ENCODE assay signal across 8 mouse cellular contexts in genomic region chr11:93471573-93472179, GRCm38 (mm10).
A peak's percentile ranks its signal among the peaks of the same experiment; 100 is the strongest.
DNase-seq lines count a peak whose midpoint lies in the region; ATAC-seq and TF ChIP-seq lines count a peak whose summit lies in the region.

No protein-coding gene starts in this region.

- 0 out of 2 replicates have a peak, but pooled peaks have one; percentile 57 for ATAC-seq in limb, embryonic 11.5 days (ENCODE audit: insufficient number of reproducible peaks, low FRiP score, low TSS enrichment, low read depth)
- ATAC-seq in neural tube, embryonic 12.5 days (ENCODE audit: low FRiP score, low read depth): peak; percentile 50

- WGBS in thymus, adult 2 months: 55% methylated on average over 10 of the region's 10 CpGs
- 49% methylated on average over 10 of the region's 10 CpGs for WGBS in limb, embryonic 11.5 days
- 46% methylated on average over 10 of the region's 10 CpGs for WGBS in neural tube, embryonic 12.5 days

- H3K4me2 ChIP-seq in limb, embryonic 11.5 days (ENCODE audit: low read depth, severe bottlenecking): no peak overlapping the region
- no peak overlapping the region for H3K4me2 ChIP-seq in neural tube, embryonic 12.5 days (replicated peaks)

- H3K9ac ChIP-seq in limb, embryonic 11.5 days (ENCODE audit: low read length): no peak overlapping the region
- H3K9ac ChIP-seq in neural tube, embryonic 12.5 days: no peak overlapping the region

- no peak overlapping the region for H3K4me3 ChIP-seq in thymus, adult 2 months (ENCODE audit: control insufficient read depth, insufficient read depth, low read length)
- H3K4me3 ChIP-seq in limb, embryonic 11.5 days (ENCODE audit: low read depth, low read length): no peak overlapping the region
- no peak overlapping the region for H3K4me3 ChIP-seq in neural tube, embryonic 12.5 days

- intact Hi-C loops in gastrocnemius, postnatal 36 days (cut with DNase I): no loop called here

- no peak overlapping the region for H3K27ac ChIP-seq in thymus, adult 2 months (ENCODE audit: control insufficient read depth, insufficient read depth, low read length)
- H3K27ac ChIP-seq in limb, embryonic 11.5 days (replicated peaks; ENCODE audit: low read depth, low read length): no peak overlapping the region
- no peak overlapping the region for H3K27ac ChIP-seq in neural tube, embryonic 12.5 days

- H3K36me3 ChIP-seq in thymus, adult 2 months (ENCODE audit: control insufficient read depth, insufficient read depth, low read length): no peaks in the 10 kb centered on the region
- H3K36me3 ChIP-seq in limb, embryonic 11.5 days (ENCODE audit: control insufficient read depth, insufficient read depth, low read length): no peaks in the 10 kb centered on the region
- no peaks in the 10 kb centered on the region for H3K36me3 ChIP-seq in neural tube, embryonic 12.5 days

- no peak for TF ChIP-seq CTCF in thymus, adult 2 months (IDR thresholded peaks at IDR 0.05; ENCODE audit: borderline replicate concordance, control insufficient read depth, extremely low read depth, insufficient read depth, low read length, poor library complexity)

- no peaks in the 10 kb centered on the region for H3K27me3 ChIP-seq in thymus, adult 2 months (ENCODE audit: control insufficient read depth, insufficient read depth, low read length)
- no peaks in the 10 kb centered on the region for H3K27me3 ChIP-seq in limb, embryonic 11.5 days (ENCODE audit: control insufficient read depth, insufficient read depth, low read length)
- no peaks in the 10 kb centered on the region for H3K27me3 ChIP-seq in neural tube, embryonic 12.5 days (replicated peaks)

- no peaks in the 10 kb centered on the region for H3K4me1 ChIP-seq in thymus, adult 2 months (replicated peaks; ENCODE audit: control insufficient read depth, insufficient read depth, low read length)
- H3K4me1 ChIP-seq in limb, embryonic 11.5 days (ENCODE audit: control insufficient read depth, insufficient read depth, low read length): no peaks in the 10 kb centered on the region
- H3K4me1 ChIP-seq in neural tube, embryonic 12.5 days: no peaks in the 10 kb centered on the region

- TF ChIP-seq POLR2A in thymus, adult 2 months (IDR thresholded peaks at IDR 0.05; ENCODE audit: control insufficient read depth, extremely low read depth, insufficient read depth, low read length, poor library complexity): no peak

- peak; percentile 12 for DNase-seq in thymus, adult 2 months
- no peak for DNase-seq in thymus, adult 18-20 months
- peak; percentile 88 for DNase-seq in embryo, embryonic 10.5 days (ENCODE audit: low spot score)
- DNase-seq in gastrocnemius, postnatal 36 days: peak; percentile 9 to 15
- peak; percentile 50 for DNase-seq in kidney, adult 9 months
- DNase-seq in limb, embryonic 11.5 days (ENCODE audit: low spot score): peak; percentile 78
- peak; percentile 9 for DNase-seq in thymus, postnatal 14 days

- no peaks in the 10 kb centered on the region for H3K9me3 ChIP-seq in limb, embryonic 11.5 days (ENCODE audit: control insufficient read depth, low read length)
- no peaks in the 10 kb centered on the region for H3K9me3 ChIP-seq in neural tube, embryonic 12.5 days

Comparison
In these comparisons a context has a peak if more than half of its experiments do, and no peak if none do; other contexts are left out.
1. DNase-seq: peak in thymus, adult 2 months (single experiment), embryo, embryonic 10.5 days (single experiment), gastrocnemius, postnatal 36 days (2 of 2), kidney, adult 9 months (single experiment), limb, embryonic 11.5 days (single experiment) and thymus, postnatal 14 days (single experiment); none in thymus, adult 18-20 months (0 of 2).